Mouse (Mus musculus): Measurements from ENCODE around the gene Grcc10. TPM values are rescaled to one million over a fixed set of nuclear protein-coding genes. Genes with fewer than 3 reads are reported as not detected.
A peak's percentile ranks its signal among the peaks of the same experiment; 100 is the strongest.

Grcc10 gene
- polyA plus RNA-seq, 1 experiment from 2014 or later: 689 TPM

GRCm38 (mm10) chr6:124759259-124759658 lies 18.1 kb upstream of the Grcc10 start:
- Histone ChIP-seq H3K27me3 (ENCODE audit: control insufficient read depth, insufficient read depth, low read length) (no peaks in the 10 kb centered on the region), H3K4me1 (ENCODE audit: control insufficient read depth, insufficient read depth, low read length) (peaks cover 32% of the 10 kb centered on the region), H3K4me2 (ENCODE audit: low read length) (no peak overlapping the region), H3K36me3 (ENCODE audit: control insufficient read depth, insufficient read depth, low read length) (no peaks in the 10 kb centered on the region), H3K27ac (replicated peaks; ENCODE audit: low read depth, low read length) (0 out of 2 replicates have a peak overlapping the region, but pooled peaks have one; percentile 97), H3K4me3 (replicated peaks; ENCODE audit: low read depth, low read length) (no peak overlapping the region), H3K9ac (replicated peaks; ENCODE audit: low read length) (no peak overlapping the region), H3K9me3 (ENCODE audit: control insufficient read depth, low read length) (no peaks in the 10 kb centered on the region)
- DNase-seq (peak; percentile 85), ATAC-seq (ENCODE audit: low FRiP score, low TSS enrichment) (no peak)
- WGBS: 6% methylated on average over 5 of the region's 5 CpGs

- H3K9me3 ChIP-seq (ENCODE audit: control insufficient read depth, low read length): no peaks in the 10 kb centered on the region
- peaks cover 36% of the 10 kb centered on the region for H3K4me1 ChIP-seq (ENCODE audit: control insufficient read depth, insufficient read depth, low read length)
- no peak overlapping the region for H3K4me3 ChIP-seq (replicated peaks; ENCODE audit: low read depth, low read length)
- no peaks in the 10 kb centered on the region for H3K36me3 ChIP-seq (ENCODE audit: control insufficient read depth, insufficient read depth, low read length)
- H3K27ac ChIP-seq (replicated peaks; ENCODE audit: low read depth, low read length): peak overlapping the region; percentile 97; the same call in 1 of the 2 replicates
- no peaks in the 10 kb centered on the region for H3K27me3 ChIP-seq (ENCODE audit: control insufficient read depth, insufficient read depth, low read length)
- ATAC-seq (ENCODE audit: low FRiP score, low TSS enrichment) (no peak), DNase-seq (no peak)
- 45% methylated on average over 2 of the region's 2 CpGs for WGBS
- no peak overlapping the region for H3K4me2 ChIP-seq (ENCODE audit: low read length)
- no peak overlapping the region for H3K9ac ChIP-seq (replicated peaks; ENCODE audit: low read length)
Observed at GRCm38 (mm10) chr6:124758849-124759232, 17.7 kb upstream of the Grcc10 start.

- peak overlapping the region; percentile 70 for H3K4me2 ChIP-seq (ENCODE audit: low read length)
- no peaks in the 10 kb centered on the region for H3K9me3 ChIP-seq (ENCODE audit: control insufficient read depth, low read length)
- WGBS: 20% methylated on average over 5 of the region's 5 CpGs
- H3K36me3 ChIP-seq (ENCODE audit: control insufficient read depth, insufficient read depth, low read length): no peaks in the 10 kb centered on the region
- H3K27ac ChIP-seq (replicated peaks; ENCODE audit: low read depth, low read length): peak overlapping the region; percentile 97
- no peak overlapping the region; the same call in 1 of the 2 replicates for H3K9ac ChIP-seq (replicated peaks; ENCODE audit: low read length)
- DNase-seq (peak; percentile 68), ATAC-seq (ENCODE audit: low FRiP score, low TSS enrichment) (peak; percentile 15; the same call in 1 of the 2 replicates)
- H3K4me3 ChIP-seq (replicated peaks; ENCODE audit: low read depth, low read length): peak overlapping the region; percentile 79
- H3K4me1 ChIP-seq (ENCODE audit: control insufficient read depth, insufficient read depth, low read length): peaks cover 41% of the 10 kb centered on the region
- H3K27me3 ChIP-seq (ENCODE audit: control insufficient read depth, insufficient read depth, low read length): no peaks in the 10 kb centered on the region
Observed at GRCm38 (mm10) chr6:124757909-124758848, 17.0 kb upstream of the Grcc10 start.

GRCm38 (mm10) chr6:124757351-124757880 lies 16.2 kb upstream of the Grcc10 start:
- no peaks in the 10 kb centered on the region for H3K27me3 ChIP-seq (ENCODE audit: control insufficient read depth, insufficient read depth, low read length)
- WGBS: 4% methylated on average over 5 of the region's 5 CpGs
- H3K4me3 ChIP-seq (replicated peaks; ENCODE audit: low read depth, low read length): peak overlapping the region; percentile 79
- H3K27ac ChIP-seq (replicated peaks; ENCODE audit: low read depth, low read length): peak overlapping the region; percentile 97
- H3K36me3 ChIP-seq (ENCODE audit: control insufficient read depth, insufficient read depth, low read length): peaks cover 5% of the 10 kb centered on the region; the same call in 1 of the 2 replicates
- ATAC-seq (ENCODE audit: low FRiP score, low TSS enrichment) (no peak), DNase-seq (no peak)
- H3K4me1 ChIP-seq (ENCODE audit: control insufficient read depth, insufficient read depth, low read length): peaks cover 41% of the 10 kb centered on the region
- H3K9me3 ChIP-seq (ENCODE audit: control insufficient read depth, low read length): no peaks in the 10 kb centered on the region
- peak overlapping the region; percentile 93 for H3K9ac ChIP-seq (replicated peaks; ENCODE audit: low read length)
- H3K4me2 ChIP-seq (ENCODE audit: low read length): peak overlapping the region; percentile 70

GRCm38 (mm10) chr6:124756652-124757350 lies 15.6 kb upstream of the Grcc10 start:
- no peaks in the 10 kb centered on the region for H3K27me3 ChIP-seq (ENCODE audit: control insufficient read depth, insufficient read depth, low read length)
- peak overlapping the region; percentile 97 for H3K27ac ChIP-seq (replicated peaks; ENCODE audit: low read depth, low read length)
- H3K4me3 ChIP-seq (replicated peaks; ENCODE audit: low read depth, low read length): peak overlapping the region; percentile 79
- peaks cover 6% of the 10 kb centered on the region; the same call in 1 of the 2 replicates for H3K36me3 ChIP-seq (ENCODE audit: control insufficient read depth, insufficient read depth, low read length)
- ATAC-seq (ENCODE audit: low FRiP score, low TSS enrichment) (peak; percentile 85), DNase-seq (peak; percentile 89)
- H3K4me1 ChIP-seq (ENCODE audit: control insufficient read depth, insufficient read depth, low read length): peaks cover 41% of the 10 kb centered on the region
- 1% methylated on average over 54 of the region's 54 CpGs for WGBS
- H3K9ac ChIP-seq (replicated peaks; ENCODE audit: low read length): peak overlapping the region; percentile 93
- H3K9me3 ChIP-seq (ENCODE audit: control insufficient read depth, low read length): no peaks in the 10 kb centered on the region
- H3K4me2 ChIP-seq (ENCODE audit: low read length): peak overlapping the region; percentile 70

GRCm38 (mm10) chr6:124755831-124756595 lies 14.8 kb upstream of the Grcc10 start, which contains the start of the genes Gm45234 and Atn1:
TSS of gene Gm45234 (minus strand) at chr6:124756021.
TSS of gene Atn1 (minus strand) at chr6:124756524.
- DNase-seq: peak; percentile 82
- 1% methylated on average over 65 of the region's 100 CpGs for WGBS
- H3K27ac ChIP-seq (replicated peaks; ENCODE audit: low read depth, low read length): peak within 1 kb of the TSS; percentile 97
- H3K9me3 ChIP-seq (ENCODE audit: control insufficient read depth, low read length): no peaks in the 10 kb centered on the region
- no peaks in the 10 kb centered on the region for H3K27me3 ChIP-seq (ENCODE audit: control insufficient read depth, insufficient read depth, low read length)
- ATAC-seq (ENCODE audit: low FRiP score, low TSS enrichment): peak; percentile 66
- peak within 1 kb of the TSS; percentile 70 for H3K4me2 ChIP-seq (ENCODE audit: low read length)
- H3K4me3 ChIP-seq (replicated peaks; ENCODE audit: low read depth, low read length): peak within 1 kb of the TSS; percentile 79
- H3K9ac ChIP-seq (replicated peaks; ENCODE audit: low read length): peak within 1 kb of the TSS; percentile 93
- peaks cover 6% of the 10 kb centered on the region; the same call in 1 of the 2 replicates for H3K36me3 ChIP-seq (ENCODE audit: control insufficient read depth, insufficient read depth, low read length)
- H3K4me1 ChIP-seq (ENCODE audit: control insufficient read depth, insufficient read depth, low read length): peaks cover 41% of the 10 kb centered on the region

GRCm38 (mm10) chr6:124755306-124755705 lies 14.1 kb upstream of the Grcc10 start:
- ATAC-seq (ENCODE audit: low FRiP score, low TSS enrichment) (no peak), DNase-seq (no peak)
- Histone ChIP-seq H3K9me3 (ENCODE audit: control insufficient read depth, low read length) (no peaks in the 10 kb centered on the region), H3K4me3 (replicated peaks; ENCODE audit: low read depth, low read length) (peak overlapping the region; percentile 79), H3K9ac (replicated peaks; ENCODE audit: low read length) (peak overlapping the region; percentile 93), H3K27ac (replicated peaks; ENCODE audit: low read depth, low read length) (peak overlapping the region; percentile 97), H3K4me1 (ENCODE audit: control insufficient read depth, insufficient read depth, low read length) (peaks cover 41% of the 10 kb centered on the region), H3K36me3 (ENCODE audit: control insufficient read depth, insufficient read depth, low read length) (peaks cover 6% of the 10 kb centered on the region; the same call in 1 of the 2 replicates), H3K27me3 (ENCODE audit: control insufficient read depth, insufficient read depth, low read length) (no peaks in the 10 kb centered on the region), H3K4me2 (ENCODE audit: low read length) (peak overlapping the region; percentile 70)
- 2% methylated on average over 3 of the region's 3 CpGs for WGBS

GRCm38 (mm10) chr6:124753861-124754260 lies 12.7 kb upstream of the Grcc10 start:
- peaks cover 39% of the 10 kb centered on the region for H3K4me1 ChIP-seq (ENCODE audit: control insufficient read depth, insufficient read depth, low read length)
- 0 out of 2 replicates have a peak overlapping the region, but pooled peaks have one; percentile 79 for H3K4me3 ChIP-seq (replicated peaks; ENCODE audit: low read depth, low read length)
- 95% methylated on average over 2 of the region's 2 CpGs for WGBS
- no peak overlapping the region for H3K9ac ChIP-seq (replicated peaks; ENCODE audit: low read length)
- DNase-seq (no peak), ATAC-seq (ENCODE audit: low FRiP score, low TSS enrichment) (no peak)
- no peaks in the 10 kb centered on the region for H3K27me3 ChIP-seq (ENCODE audit: control insufficient read depth, insufficient read depth, low read length)
- no peak overlapping the region for H3K27ac ChIP-seq (replicated peaks; ENCODE audit: low read depth, low read length)
- peak overlapping the region; percentile 26; the same call in 1 of the 2 replicates for H3K4me2 ChIP-seq (ENCODE audit: low read length)
- no peaks in the 10 kb centered on the region for H3K9me3 ChIP-seq (ENCODE audit: control insufficient read depth, low read length)
- H3K36me3 ChIP-seq (ENCODE audit: control insufficient read depth, insufficient read depth, low read length): peaks cover 18% of the 10 kb centered on the region
